Mouse (Mus musculus): ENCODE results near the gene Inhbe.

DNA sequence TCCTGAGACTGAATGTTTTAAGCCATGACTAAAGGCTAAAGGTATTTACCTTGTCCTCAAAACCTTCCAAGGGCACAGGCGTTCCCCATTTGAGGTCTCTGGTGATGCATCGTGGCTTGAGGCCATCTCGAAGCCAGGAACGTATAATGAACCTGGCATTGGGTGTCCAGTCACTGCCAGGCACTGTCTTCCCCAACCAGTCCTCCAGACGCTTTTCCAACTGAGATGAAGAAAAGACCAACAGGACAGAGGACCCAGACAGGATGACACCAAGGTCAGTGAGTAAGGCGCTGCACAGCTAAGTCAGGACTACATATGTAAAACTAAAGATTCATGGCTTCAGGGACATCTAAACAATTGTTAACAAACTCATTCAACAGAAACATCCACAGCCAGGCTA lies 53.9 kb downstream of the Inhbe start:
- TF ChIP-seq POLR2A (IDR thresholded peaks at IDR 0.05; ENCODE audit: insufficient read depth, low read length) (no peak), CTCF (IDR thresholded peaks at IDR 0.05; ENCODE audit: low read depth, low read length) (no peak)
